Mouse (Mus musculus) lung, adult 2 months (tissue): Measurements from ENCODE around the gene Eif1ad.

Source experiments
- CTCF ChIP-seq: fragments of 200-500 bp; IDR thresholded peaks from 2 replicates; pipeline ENCODE4 v1.5.1; 2011; ENCODE audit warnings: mild to moderate bottlenecking, low read length, control low read depth; ENCODE audit not compliant: insufficient read depth
- POLR2A ChIP-seq: fragments of 200-500 bp; IDR thresholded peaks from 2 replicates; pipeline ENCODE4 v1.6.1; 2011; ENCODE audit warnings: low read depth, mild to moderate bottlenecking, control low read depth, low read length, borderline replicate concordance; ENCODE audit errors: extremely low read depth

GRCm38 (mm10) chr19:5341360-5341759 lies 25.2 kb upstream of the Eif1ad start:
- TF ChIP-seq POLR2A: no peak
- TF ChIP-seq CTCF: no peak
